Mouse (Mus musculus) retina, embryonic 14.5 days (tissue): ENCODE results near the gene Casc1.
"Not testable (repeated sequence)": the region's sequence is repeated elsewhere in the genome, so short reads cannot be mapped to it uniquely, and the experiment has no call there.

Experiments
- DNase-seq: peaks from one replicate; pipeline ENCODE4 v3.0.0-alpha.2; 2015; ENCODE audit warnings: low spot score

Gene Casc1

DNA sequence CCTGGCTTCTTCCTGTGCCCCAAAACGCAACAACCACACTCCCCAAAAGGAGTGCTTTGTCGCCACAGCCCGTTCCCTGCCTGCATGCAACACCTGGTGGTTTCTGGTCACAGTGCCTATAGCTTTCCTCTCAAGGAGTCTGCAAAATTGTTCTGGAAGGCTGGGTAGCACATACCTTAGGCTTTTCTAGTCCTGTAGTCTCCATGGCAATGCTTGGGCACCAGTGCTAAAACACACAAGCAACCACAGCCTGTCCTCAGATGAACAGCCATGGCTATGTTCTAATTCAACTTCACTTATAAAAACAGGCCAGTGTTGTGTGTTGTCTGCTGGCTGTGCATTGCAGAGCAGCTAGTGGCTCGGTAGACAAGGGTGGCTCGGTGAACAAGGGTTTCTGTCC, 74.0 kb downstream of the Casc1 start:
- no peak for DNase-seq

DNA sequence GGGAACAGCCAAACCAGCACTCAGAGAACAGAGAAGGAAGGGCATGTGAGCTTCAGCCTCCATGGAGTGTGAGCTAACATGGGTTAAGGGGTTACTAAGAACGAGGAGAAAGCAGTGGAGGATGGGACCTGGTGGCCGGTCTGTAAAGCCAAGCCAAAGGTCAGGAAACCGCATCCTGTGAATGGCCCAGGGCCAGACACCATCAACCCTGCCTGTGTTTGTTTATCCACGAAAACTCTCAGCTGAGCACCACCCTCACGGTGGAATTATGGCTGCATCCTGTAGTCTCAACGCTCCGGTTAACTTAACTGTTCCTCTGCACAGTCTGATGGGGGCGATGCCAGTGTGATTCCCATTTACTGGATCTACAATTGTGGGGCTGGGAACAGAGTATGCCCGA, 75.0 kb downstream of the Casc1 start:
- no peak for DNase-seq

DNA sequence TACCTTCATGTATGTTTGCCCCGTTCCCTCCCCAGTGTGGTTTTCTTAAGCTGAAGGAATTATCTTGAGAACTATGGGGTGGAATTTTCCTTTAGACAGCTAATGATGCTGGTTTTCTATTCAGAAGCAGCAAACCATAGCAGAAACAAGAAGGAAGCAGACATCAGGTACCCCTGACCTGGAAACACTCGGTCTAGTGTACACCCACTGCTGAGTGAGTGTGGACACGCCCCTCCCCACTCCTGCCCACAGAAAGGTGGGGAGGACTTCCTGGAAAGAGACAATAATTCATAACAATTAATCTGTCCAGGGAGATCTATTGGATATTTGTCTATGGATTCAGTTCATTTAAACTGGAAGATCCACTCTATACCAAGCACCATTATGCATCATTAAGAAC, 75.5 kb downstream of the Casc1 start:
- DNase-seq, result no peak

DNA sequence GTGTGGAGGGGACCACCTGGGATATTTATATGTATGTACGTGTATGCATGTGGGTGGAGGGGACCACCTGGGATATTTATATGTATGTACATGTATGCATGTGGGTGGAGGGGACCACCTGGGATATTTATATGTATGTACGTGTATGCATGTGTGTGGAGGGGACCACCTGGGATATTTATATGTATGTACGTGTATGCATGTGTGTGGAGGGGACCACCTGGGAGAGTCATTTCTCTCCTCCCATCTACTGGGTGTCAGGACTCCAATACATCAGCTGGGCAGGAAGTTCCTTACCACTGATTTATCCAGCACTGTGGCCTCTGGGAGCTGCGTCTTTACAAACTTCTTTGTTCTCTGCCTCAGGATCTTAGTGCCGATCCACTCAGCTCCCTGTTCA, 77.8 kb downstream of the Casc1 start:
- not testable (repeated sequence) for DNase-seq

DNA sequence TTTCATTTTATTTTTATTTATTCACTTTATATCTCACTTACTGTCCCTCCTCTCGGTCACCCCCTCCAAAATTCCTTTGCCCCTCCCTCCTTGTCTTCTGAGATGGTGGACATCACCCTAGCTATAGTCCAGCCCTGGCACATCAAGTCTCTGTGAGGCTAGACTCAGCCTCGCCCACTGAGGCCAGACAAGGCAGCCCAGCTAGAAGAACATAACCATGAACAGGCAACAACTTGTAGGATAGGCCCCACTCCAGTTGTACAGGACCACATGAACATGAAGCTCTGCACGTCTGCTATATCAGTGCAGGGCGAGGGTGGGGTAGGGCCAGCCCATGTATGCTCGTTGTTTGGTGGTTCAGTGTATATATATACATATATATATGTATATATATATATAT, 78.8 kb downstream of the Casc1 start:
- no peak for DNase-seq

DNA sequence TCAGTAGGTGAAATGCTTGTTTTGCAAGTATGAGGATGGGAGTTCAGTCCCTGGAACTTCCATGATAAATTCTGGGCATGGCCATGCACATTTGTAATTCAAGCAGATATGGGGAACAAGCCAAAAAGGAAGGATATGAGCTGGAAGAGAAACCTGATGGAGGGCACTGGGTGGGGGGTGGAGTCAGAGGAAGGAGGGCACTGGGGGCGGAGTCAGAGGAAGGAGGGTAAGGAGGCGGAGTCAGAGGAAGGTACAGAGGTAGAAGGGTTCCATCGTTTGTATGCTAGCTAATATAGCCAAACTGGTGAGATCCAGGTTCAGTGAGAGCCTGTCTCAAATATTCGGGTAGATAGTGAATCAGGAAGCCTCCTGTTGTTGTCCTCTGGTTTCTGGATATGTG, 81.2 kb downstream of the Casc1 start:
- no peak for DNase-seq

DNA sequence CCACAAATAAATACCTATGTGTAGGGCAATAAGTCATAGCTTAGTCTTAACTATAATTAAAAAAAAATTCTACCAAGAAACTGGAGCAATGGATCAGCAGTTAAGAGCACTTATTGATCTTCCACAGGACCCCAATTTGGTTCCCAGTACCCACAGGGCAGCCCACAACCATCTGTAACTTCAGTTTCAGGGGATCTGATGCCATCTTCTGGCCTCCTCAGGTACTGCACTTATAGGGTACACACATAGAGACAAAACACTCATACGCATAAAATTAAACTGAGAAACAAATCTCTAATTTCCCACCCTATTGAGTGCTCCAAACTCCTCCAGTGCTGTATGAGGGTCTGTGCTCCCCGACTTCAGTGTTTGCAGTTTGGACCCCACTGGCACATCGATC, 83.2 kb downstream of the Casc1 start:
- no peak for DNase-seq

DNA sequence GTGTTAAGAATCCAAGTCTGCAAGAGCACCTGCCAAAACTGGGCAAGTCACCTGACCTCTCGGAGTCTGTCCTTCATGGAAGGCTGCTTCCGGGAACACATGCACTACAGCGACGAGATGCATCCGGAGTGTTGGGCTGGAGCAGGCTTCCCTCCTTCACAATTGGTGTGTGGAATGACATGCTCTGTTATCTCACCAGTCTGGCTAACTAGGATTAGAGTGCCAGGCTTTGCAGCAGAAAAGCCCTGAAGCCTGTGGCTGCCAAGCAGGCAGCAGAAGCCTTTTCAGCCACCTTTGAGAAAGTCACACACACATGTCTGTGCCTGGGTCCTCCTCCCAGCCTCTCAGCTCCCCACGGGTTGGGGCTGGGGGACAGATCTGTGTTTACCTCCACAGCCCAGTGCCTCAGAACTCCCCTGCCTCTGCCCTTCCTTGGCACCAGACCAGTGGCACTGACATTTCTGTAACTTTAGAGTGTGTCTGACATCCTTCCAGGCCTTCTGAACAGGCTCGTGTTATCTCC, 85.2 kb downstream of the Casc1 start:
- no peak for DNase-seq
